Mouse (Mus musculus): Measurements from ENCODE around the gene Hoxd11. TPM values are rescaled to one million over a fixed set of nuclear protein-coding genes. Genes with fewer than 3 reads are reported as not detected.

Gene Hoxd11
- polyA plus RNA-seq, 1 experiment from 2014 or later, result 26.3 TPM

GRCm38 (mm10) chr2:74657251-74658023, 21.9 kb upstream of the Hoxd11 start:
- Histone ChIP-seq H3K4me2 (peak overlapping the region; percentile 45), H3K9me3 (replicated peaks) (no peaks in the 10 kb centered on the region), H3K9ac (no peak overlapping the region), H3K4me3 (replicated peaks) (peak overlapping the region; percentile 20; the same call in 1 of the 2 replicates), H3K4me1 (peaks cover 36% of the 10 kb centered on the region), H3K36me3 (no peaks in the 10 kb centered on the region), H3K27ac (no peak overlapping the region), H3K27me3 (peaks cover 90% of the 10 kb centered on the region)
- WGBS, result 3% methylated on average over 62 of the region's 62 CpGs
- no peak for ATAC-seq (replicated peaks; ENCODE audit: low FRiP score)

DNA sequence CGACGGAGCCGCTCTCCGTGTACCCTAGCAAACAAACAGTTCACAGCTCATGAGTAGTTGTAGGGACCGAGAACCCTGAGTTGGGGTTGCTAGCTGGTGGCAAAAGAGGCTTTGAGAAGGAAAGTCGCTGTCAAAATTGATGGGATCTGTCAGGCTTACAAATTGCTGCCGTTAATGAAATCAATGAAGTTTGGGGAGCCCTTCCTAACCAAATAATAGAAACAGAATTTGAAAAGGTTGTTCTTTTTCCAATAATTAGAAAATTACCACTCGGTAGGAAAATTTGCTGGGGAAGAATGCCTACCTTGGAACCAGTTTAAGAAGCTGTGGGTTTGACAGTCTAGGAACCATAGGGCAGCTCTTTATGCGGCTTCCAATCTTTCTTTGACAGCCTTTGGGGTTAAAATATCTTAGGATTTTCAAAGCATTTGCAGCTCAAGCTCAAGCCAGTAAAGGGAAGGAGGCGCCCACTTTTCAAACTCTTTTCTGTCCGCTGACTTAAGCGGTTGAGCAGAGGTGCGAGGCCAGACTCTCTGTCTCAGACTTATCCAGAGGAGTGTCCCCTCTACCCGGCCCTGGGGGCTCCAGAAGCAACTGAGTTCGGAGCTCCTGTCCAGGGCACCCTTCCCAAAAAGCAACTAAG, 21.2 kb upstream of the Hoxd11 start:
- Histone ChIP-seq H3K4me2 (peak overlapping the region; percentile 45), H3K9me3 (replicated peaks) (no peaks in the 10 kb centered on the region)

GRCm38 (mm10) chr2:74658667-74659371, 20.5 kb upstream of the Hoxd11 start:
- peaks cover 40% of the 10 kb centered on the region for H3K4me1 ChIP-seq

More for the DNA sequence above, 21.2 kb upstream of the Hoxd11 start:
- H3K9ac ChIP-seq, result no peak overlapping the region
- no peak overlapping the region for H3K27ac ChIP-seq
- H3K4me3 ChIP-seq (replicated peaks), result peak overlapping the region; percentile 20; the same call in 1 of the 2 replicates
- under 1% methylated on average over 15 of the region's 15 CpGs for WGBS
- H3K4me1 ChIP-seq, result peaks cover 36% of the 10 kb centered on the region
- no peak for ATAC-seq (replicated peaks; ENCODE audit: low FRiP score)
- H3K27me3 ChIP-seq, result peaks cover 95% of the 10 kb centered on the region
- H3K36me3 ChIP-seq, result no peaks in the 10 kb centered on the region

DNA sequence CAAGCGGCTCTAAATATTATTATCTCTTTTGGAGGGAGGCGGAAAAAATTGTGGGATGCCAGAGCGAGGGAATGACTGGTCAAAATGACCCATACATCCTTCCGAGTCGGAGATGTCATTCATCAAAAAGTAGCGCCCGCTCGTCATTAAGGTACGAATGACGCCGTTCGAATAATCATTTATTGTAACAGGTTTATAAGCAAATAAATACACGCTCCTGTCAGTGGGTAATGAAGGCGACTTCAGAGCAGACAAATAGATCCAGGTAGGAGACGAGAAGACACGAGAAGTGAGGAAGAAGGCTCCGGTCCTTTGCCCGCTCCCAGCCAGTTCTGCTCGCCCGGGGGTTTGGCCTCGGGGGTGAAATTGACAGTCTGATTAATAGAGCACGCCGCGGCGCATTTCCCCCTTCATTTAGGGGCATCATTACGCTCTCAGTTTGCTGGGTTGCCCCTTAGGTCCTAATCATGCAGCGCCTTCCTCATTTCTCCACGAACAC, 19.8 kb upstream of the Hoxd11 start, which contains the start of gene Evx2:
TSS of gene Evx2 (minus strand) at position 51 of the 499 bp plus-strand sequence.
- no peak for ATAC-seq (replicated peaks; ENCODE audit: low FRiP score)
- 0 out of 2 replicates have a peak within 1 kb of the TSS, but pooled peaks have one; percentile 12 for H3K4me2 ChIP-seq
- WGBS, result 1% methylated on average over 28 of the region's 28 CpGs

More at GRCm38 (mm10) chr2:74658667-74659371, 20.5 kb upstream of the Hoxd11 start:
- under 1% methylated on average over 47 of the region's 47 CpGs for WGBS
- no peaks in the 10 kb centered on the region for H3K36me3 ChIP-seq
- H3K27ac ChIP-seq, result no peak overlapping the region
- no peak overlapping the region for H3K9ac ChIP-seq
- no peaks in the 10 kb centered on the region for H3K9me3 ChIP-seq (replicated peaks)
- no peak for ATAC-seq (replicated peaks; ENCODE audit: low FRiP score)
- no peak overlapping the region for H3K4me3 ChIP-seq (replicated peaks)
- peaks cover 99% of the 10 kb centered on the region for H3K27me3 ChIP-seq
- H3K4me2 ChIP-seq, result 0 out of 2 replicates have a peak overlapping the region, but pooled peaks have one; percentile 12

GRCm38 (mm10) chr2:74660421-74661375, 18.7 kb upstream of the Hoxd11 start:
- WGBS, result under 1% methylated on average over 30 of the region's 30 CpGs
- Histone ChIP-seq H3K4me3 (replicated peaks) (no peak overlapping the region), H3K36me3 (no peaks in the 10 kb centered on the region), H3K9ac (no peak overlapping the region), H3K27me3 (peaks cover 99% of the 10 kb centered on the region), H3K9me3 (replicated peaks) (no peaks in the 10 kb centered on the region), H3K4me1 (peaks cover 35% of the 10 kb centered on the region), H3K4me2 (no peak overlapping the region), H3K27ac (no peak overlapping the region)
- no peak for ATAC-seq (replicated peaks; ENCODE audit: low FRiP score)

More for the DNA sequence above, 19.8 kb upstream of the Hoxd11 start, which contains the start of gene Evx2:
- no peak within 1 kb of the TSS for H3K4me3 ChIP-seq (replicated peaks)
- H3K27ac ChIP-seq, result no peak within 1 kb of the TSS
- peaks cover 99% of the 10 kb centered on the region for H3K27me3 ChIP-seq
- H3K4me1 ChIP-seq, result peaks cover 40% of the 10 kb centered on the region
- no peak within 1 kb of the TSS for H3K9ac ChIP-seq
- no peaks in the 10 kb centered on the region for H3K9me3 ChIP-seq (replicated peaks)
- no peaks in the 10 kb centered on the region for H3K36me3 ChIP-seq

DNA sequence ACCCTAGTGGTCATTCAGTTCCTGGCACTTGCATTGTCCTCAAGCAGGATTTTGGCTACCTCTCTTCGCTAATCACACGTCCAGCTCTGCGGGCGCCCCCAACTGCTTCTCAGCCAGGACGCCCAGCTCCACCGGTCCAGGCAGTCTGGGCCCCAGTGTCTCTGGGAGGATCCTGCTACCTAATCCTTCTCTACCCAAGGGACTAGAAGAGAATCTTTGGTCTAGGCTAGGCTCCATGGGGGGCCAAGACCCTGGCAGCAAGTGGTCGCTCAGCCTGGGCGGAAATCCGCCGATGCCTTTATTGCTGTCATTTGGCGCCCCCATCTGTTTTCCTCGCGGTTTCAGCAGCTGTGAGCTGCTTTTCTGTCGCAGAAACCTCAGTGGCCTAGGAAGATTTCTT, 17.7 kb upstream of the Hoxd11 start:
- under 1% methylated on average over 14 of the region's 14 CpGs for WGBS
- no peaks in the 10 kb centered on the region for H3K36me3 ChIP-seq
- H3K4me3 ChIP-seq (replicated peaks), result peak overlapping the region; percentile 20
- H3K4me1 ChIP-seq, result peaks cover 29% of the 10 kb centered on the region
- H3K9me3 ChIP-seq (replicated peaks), result no peaks in the 10 kb centered on the region
- H3K4me2 ChIP-seq, result peak overlapping the region; percentile 52
- H3K27ac ChIP-seq, result no peak overlapping the region
- H3K27me3 ChIP-seq, result peaks cover 99% of the 10 kb centered on the region
- no peak overlapping the region for H3K9ac ChIP-seq
- ATAC-seq (replicated peaks; ENCODE audit: low FRiP score), result peak; percentile 58; the same call in 1 of the 2 replicates

DNA sequence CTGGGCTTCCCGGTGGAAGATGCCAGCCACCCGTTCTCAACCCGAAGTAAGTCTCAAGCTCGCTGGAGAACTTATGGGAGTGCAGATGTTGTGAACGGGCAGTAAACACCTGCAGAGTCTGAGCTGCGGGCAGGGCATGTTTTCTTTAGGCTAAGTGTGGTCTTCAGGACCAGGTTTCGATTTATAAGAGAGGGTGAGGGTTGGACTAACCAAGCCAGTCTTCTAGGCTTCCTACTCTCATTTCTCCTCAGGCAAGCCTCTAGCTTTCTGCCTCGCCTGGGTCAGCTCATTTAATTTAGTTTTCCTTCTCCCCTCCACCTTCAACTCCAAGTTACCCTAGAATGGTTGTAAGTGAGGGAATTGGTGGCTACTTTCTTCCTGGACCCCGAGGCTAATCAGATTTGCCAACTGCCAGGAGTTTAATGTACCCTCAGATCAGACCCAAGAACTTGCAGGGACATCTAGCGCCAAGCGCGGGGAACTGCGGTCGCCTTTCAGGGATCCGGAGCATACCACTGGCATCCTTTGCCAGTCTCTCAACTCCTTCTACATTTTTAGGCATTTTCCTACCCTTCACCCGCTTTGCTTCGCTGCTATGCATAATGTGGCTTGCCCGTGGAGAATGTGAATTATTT, 15.9 kb upstream of the Hoxd11 start:
- no peak for ATAC-seq (replicated peaks; ENCODE audit: low FRiP score)
- WGBS, result 3% methylated on average over 18 of the region's 18 CpGs

DNA sequence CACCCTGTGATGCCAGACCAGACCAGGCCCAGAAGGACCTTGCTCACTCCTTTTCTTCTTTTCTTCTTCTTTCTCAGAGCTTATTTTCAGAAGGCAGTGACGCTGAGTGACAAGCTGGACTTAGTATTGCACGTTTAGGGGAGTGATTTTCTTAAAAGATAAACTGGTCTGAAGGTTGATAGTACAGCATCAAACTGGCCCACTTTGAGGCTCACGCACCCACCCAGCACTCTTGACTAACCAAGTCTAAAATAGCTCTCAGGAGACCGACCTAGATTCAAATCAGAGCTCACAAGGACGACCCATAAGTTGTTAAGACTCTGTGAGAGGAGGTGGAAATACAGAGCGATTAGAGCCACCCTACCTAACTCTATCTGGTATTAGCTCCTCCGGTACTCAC, 12.9 kb upstream of the Hoxd11 start:
- WGBS, result 3% methylated on average over 7 of the region's 7 CpGs
- Histone ChIP-seq H3K4me1 (peaks cover 27% of the 10 kb centered on the region), H3K36me3 (no peaks in the 10 kb centered on the region), H3K27ac (no peak overlapping the region), H3K9ac (no peak overlapping the region), H3K9me3 (replicated peaks) (no peaks in the 10 kb centered on the region), H3K4me2 (no peak overlapping the region), H3K27me3 (peaks cover 96% of the 10 kb centered on the region), H3K4me3 (replicated peaks) (no peak overlapping the region)
- no peak for ATAC-seq (replicated peaks; ENCODE audit: low FRiP score)

More for the DNA sequence above, 15.9 kb upstream of the Hoxd11 start:
- no peak overlapping the region for H3K27ac ChIP-seq
- H3K9ac ChIP-seq, result no peak overlapping the region
- H3K27me3 ChIP-seq, result peaks cover 98% of the 10 kb centered on the region
- peak overlapping the region; percentile 23; the same call in 1 of the 2 replicates for H3K4me2 ChIP-seq
- no peaks in the 10 kb centered on the region for H3K9me3 ChIP-seq (replicated peaks)
- H3K4me1 ChIP-seq, result peaks cover 35% of the 10 kb centered on the region
- no peaks in the 10 kb centered on the region for H3K36me3 ChIP-seq
- H3K4me3 ChIP-seq (replicated peaks), result no peak overlapping the region

DNA sequence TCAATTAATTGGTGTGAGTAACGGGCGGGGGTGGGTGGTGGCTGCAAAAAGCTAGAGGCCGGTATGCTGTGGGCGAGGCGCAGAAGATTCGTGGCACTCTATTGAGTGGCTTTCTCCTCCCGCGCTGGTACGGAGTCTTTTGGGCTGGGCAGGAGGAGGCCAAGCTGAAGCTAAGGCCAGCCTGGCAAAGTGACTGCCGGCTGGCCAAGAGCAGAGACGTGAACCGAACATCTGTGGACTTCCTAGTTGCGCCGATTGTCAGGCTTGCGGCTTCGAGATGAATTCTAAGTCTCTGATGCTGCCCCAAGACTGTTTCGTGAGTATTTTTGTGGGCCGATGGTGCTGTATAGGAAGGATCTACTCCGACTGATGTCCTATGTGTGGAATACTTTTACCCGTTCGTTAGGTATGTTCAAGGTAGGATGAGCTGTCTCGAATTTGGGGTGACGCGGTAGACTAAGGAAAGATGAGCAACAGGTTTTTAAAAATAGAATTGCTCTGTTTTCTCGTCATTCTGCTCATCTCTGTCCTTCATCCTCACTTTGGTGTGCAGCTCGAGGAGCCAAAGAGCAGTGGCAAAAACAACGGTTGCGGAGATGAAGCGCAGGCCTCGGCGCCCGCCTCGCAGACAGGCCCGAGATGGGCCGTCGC, 12.0 kb upstream of the Hoxd11 start:
- H3K9ac ChIP-seq, result no peak overlapping the region
- peak overlapping the region; percentile 52 for H3K4me3 ChIP-seq (replicated peaks)
- peak overlapping the region; percentile 93 for H3K4me2 ChIP-seq
- H3K4me1 ChIP-seq, result peaks cover 24% of the 10 kb centered on the region
- peak; percentile 31; the same call in 1 of the 2 replicates for ATAC-seq (replicated peaks; ENCODE audit: low FRiP score)
- no peaks in the 10 kb centered on the region for H3K9me3 ChIP-seq (replicated peaks)
- WGBS, result under 1% methylated on average over 35 of the region's 36 CpGs
- H3K36me3 ChIP-seq, result no peaks in the 10 kb centered on the region
- H3K27ac ChIP-seq, result no peak overlapping the region
- peaks cover 96% of the 10 kb centered on the region for H3K27me3 ChIP-seq

DNA sequence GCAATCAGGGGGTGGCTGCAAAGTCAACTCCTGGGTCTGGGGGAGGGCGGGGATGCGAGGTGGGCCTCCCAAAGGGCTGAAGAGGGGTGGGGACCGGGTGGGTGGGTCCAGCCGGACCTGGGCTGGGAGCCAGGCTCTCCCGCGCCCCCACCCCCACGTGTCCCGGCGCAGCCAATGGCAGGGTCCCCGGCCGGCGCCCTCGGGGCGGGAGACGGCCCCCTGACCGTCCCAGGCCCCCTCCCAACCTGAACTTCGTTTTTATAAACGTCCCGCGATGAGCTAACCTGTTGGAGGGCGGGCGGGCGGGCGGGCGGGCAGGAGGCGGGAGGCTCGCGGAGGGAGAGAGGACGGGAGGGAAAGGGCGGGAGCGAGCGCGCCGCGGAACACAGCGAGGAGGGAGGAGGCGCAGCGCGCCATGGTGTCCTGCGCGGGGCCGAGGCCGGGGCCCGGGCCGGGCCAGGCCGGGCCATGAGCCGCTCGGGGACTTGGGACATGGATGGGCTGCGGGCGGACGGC, 11.5 kb upstream of the Hoxd11 start, which contains the start of gene Hoxd13:
TSS of gene Hoxd13 (plus strand) at position 469 of the 516 bp plus-strand sequence.
- ATAC-seq (replicated peaks; ENCODE audit: low FRiP score), result peak; percentile 85
- no peak within 1 kb of the TSS for H3K27ac ChIP-seq
- peaks cover 29% of the 10 kb centered on the region for H3K4me1 ChIP-seq
- peak within 1 kb of the TSS; percentile 93 for H3K4me2 ChIP-seq
- H3K9ac ChIP-seq, result 0 out of 2 replicates have a peak within 1 kb of the TSS, but pooled peaks have one; percentile 35
- H3K27me3 ChIP-seq, result peaks cover 96% of the 10 kb centered on the region
- no peaks in the 10 kb centered on the region for H3K36me3 ChIP-seq
- no peaks in the 10 kb centered on the region for H3K9me3 ChIP-seq (replicated peaks)
- peak within 1 kb of the TSS; percentile 52 for H3K4me3 ChIP-seq (replicated peaks)
- WGBS, result 1% methylated on average over 37 of the region's 51 CpGs

Measured in kidney, embryonic 15.5 days (tissue).